ENCODE assay signal across 1 mouse cellular context in the genomic region with DNA sequence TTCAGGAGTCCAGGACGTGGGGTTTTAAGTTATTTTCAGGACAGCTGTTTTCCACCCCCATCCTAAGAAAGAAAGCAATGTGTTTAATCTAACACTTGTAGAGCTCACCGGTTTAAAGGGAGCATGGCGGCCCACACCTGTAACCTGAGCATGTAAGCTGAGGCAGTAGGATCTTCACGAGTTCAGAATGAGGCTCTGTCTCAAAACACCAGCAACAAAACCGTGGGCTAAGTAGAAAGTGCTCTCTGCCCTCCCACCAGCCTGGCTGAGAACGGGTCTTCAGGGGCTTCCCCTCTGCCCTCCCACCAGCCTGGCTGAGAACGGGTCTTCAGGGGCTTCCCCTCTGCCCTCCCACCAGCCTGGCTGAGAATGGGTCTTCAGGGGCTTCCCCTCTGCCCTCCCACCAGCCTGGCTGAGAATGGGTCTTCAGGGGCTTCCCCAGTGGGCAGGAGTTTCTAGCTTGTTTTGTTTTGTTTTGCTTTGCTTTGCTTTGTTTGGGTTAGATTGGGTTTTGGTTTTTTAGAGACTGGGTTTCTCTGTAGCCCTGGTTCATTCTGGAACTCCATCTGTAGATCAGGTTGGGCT. TPM values are rescaled to one million over a fixed set of nuclear protein-coding genes. Genes with fewer than 3 reads are reported as not detected.
"Had no signal": no experiment of that assay in that cellular context is flagged by ENCODE, and none has a peak within 500 bp of the region (broad histone marks: within the 10 kb centered on the region; RNA-seq: fewer than 3 reads in every experiment).

No protein-coding gene starts in this region.

RNA-seq across cellular contexts. Expression of gene Bcat1, which starts 17.1 kb away (rescaled TPM):
- polyA plus RNA-seq: liver, adult 2 months had no signal
